Mouse (Mus musculus) hindbrain, embryonic 15.5 days (tissue): ENCODE measurements at regions not wholly inside any gene's neighbourhood (a gene's known extent, or its start where the extent isn't known, plus 50 kb on each side); places are given as distances from the start of the nearest gene placed in this dataset.

Experiments
- ATAC-seq: fragments of 200-750 bp; cut with Nextera tagmentation; 2 replicates; pipeline ENCODE4 v1.8.0; 2017; ENCODE audit warnings: low read depth, moderate number of reproducible peaks, moderate TSS enrichment; ENCODE audit not compliant: low FRiP score
- H3K27ac ChIP-seq: fragments of 300-500 bp; sonication (generic); replicated peaks from 2 replicates; pipeline ENCODE4 v1.5.1; 2015; ENCODE audit warnings: mild to moderate bottlenecking, inconsistent platforms
- H3K27me3 ChIP-seq: fragments of 300-500 bp; sonication (generic); 2 replicates; pipeline ENCODE4 v1.6.1; 2015; ENCODE audit warnings: control low read depth, inconsistent platforms
- H3K36me3 ChIP-seq: fragments of 300-500 bp; sonication (generic); 2 replicates; pipeline ENCODE4 v1.6.1; 2015; ENCODE audit warnings: control low read depth, inconsistent platforms
- H3K4me1 ChIP-seq: fragments of 300-500 bp; sonication (generic); replicated peaks from 2 replicates; pipeline ENCODE4 v1.6.1; 2015; ENCODE audit warnings: control low read depth, inconsistent platforms
- H3K4me2 ChIP-seq: fragments of 300-500 bp; sonication (generic); 2 replicates; pipeline ENCODE4 v1.6.1; 2015; ENCODE audit warnings: moderate library complexity, mild to moderate bottlenecking, inconsistent platforms
- H3K4me3 ChIP-seq: fragments of 300-500 bp; sonication (generic); 2 replicates; pipeline ENCODE4 v1.5.1; 2015; ENCODE audit warnings: mild to moderate bottlenecking, inconsistent platforms
- H3K9ac ChIP-seq: fragments of 300-500 bp; sonication (generic); 2 replicates; pipeline ENCODE4 v1.6.1; 2015; ENCODE audit warnings: inconsistent platforms
- H3K9me3 ChIP-seq: fragments of 300-500 bp; sonication (generic); 2 replicates; pipeline ENCODE4 v1.6.1; 2016; ENCODE audit warnings: control low read depth, inconsistent platforms
- WGBS: fragments of 180-500 bp; shearing (Covaris S2); methylation state at CpG from one replicate; pipeline ENCODE4 v1.1.7; 2015; 5-methylcytosine and 5-hydroxymethylcytosine counted together

GRCm38 (mm10) chr3:131014092-131014716, 96.1 kb upstream of the Lef1 start:
- Histone ChIP-seq H3K4me3 (no peak overlapping the region), H3K9ac (no peak overlapping the region), H3K4me1 (peaks cover 6% of the 10 kb centered on the region), H3K36me3 (no peaks in the 10 kb centered on the region), H3K27ac (no peak overlapping the region), H3K4me2 (no peak overlapping the region), H3K27me3 (no peaks in the 10 kb centered on the region), H3K9me3 (no peaks in the 10 kb centered on the region)
- WGBS: 65% methylated on average over 12 of the region's 12 CpGs
- no peak for ATAC-seq

GRCm38 (mm10) chr3:131000701-131001100, 109.6 kb upstream of the Lef1 start:
- no peaks in the 10 kb centered on the region for H3K4me1 ChIP-seq
- H3K36me3 ChIP-seq: no peaks in the 10 kb centered on the region
- H3K9ac ChIP-seq: no peak overlapping the region
- WGBS: 78% methylated on average over 13 of the region's 13 CpGs
- no peak overlapping the region for H3K27ac ChIP-seq
- no peaks in the 10 kb centered on the region for H3K9me3 ChIP-seq
- H3K27me3 ChIP-seq: no peaks in the 10 kb centered on the region
- no peak for ATAC-seq
- H3K4me2 ChIP-seq: no peak overlapping the region
- H3K4me3 ChIP-seq: no peak overlapping the region

- no peak overlapping the region for H3K9ac ChIP-seq
- H3K9me3 ChIP-seq: no peaks in the 10 kb centered on the region
- no peak overlapping the region for H3K4me3 ChIP-seq
- ATAC-seq: no peak
- 82% methylated on average over 3 of the region's 3 CpGs for WGBS
- H3K4me1 ChIP-seq: no peaks in the 10 kb centered on the region
- H3K27ac ChIP-seq: no peak overlapping the region
- no peaks in the 10 kb centered on the region for H3K27me3 ChIP-seq
- no peaks in the 10 kb centered on the region for H3K36me3 ChIP-seq
- no peak overlapping the region for H3K4me2 ChIP-seq
Observed at GRCm38 (mm10) chr3:131000252-131000651, 110.0 kb upstream of the Lef1 start.

DNA sequence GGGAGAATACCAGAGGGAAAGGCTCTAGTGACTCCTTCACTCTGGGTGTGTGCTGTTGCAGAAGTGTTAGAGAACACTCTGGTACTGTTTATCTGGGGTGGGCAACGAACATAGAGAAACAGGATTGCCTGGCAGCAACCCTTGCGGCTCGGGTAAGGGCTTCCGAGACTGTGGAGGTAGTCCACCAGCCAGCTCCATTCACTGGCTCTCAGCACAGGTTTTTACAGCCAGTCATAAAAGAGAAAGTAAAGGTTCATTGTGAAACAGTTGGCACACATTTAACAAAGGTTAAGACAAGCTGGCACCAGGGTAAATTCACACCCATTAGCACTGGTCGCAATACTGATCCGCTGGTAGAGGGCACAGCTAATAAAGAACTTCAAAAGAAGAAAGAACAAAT, 110.5 kb upstream of the Lef1 start:
- H3K4me3 ChIP-seq: no peak overlapping the region
- H3K36me3 ChIP-seq: no peaks in the 10 kb centered on the region
- no peaks in the 10 kb centered on the region for H3K9me3 ChIP-seq
- H3K27ac ChIP-seq: no peak overlapping the region
- H3K9ac ChIP-seq: no peak overlapping the region
- H3K4me1 ChIP-seq: no peaks in the 10 kb centered on the region
- no peak overlapping the region for H3K4me2 ChIP-seq
- no peak for ATAC-seq
- no peaks in the 10 kb centered on the region for H3K27me3 ChIP-seq
- WGBS: 83% methylated on average over 6 of the region's 6 CpGs

- Histone ChIP-seq H3K4me3 (no peak overlapping the region), H3K9me3 (no peaks in the 10 kb centered on the region), H3K4me1 (no peaks in the 10 kb centered on the region), H3K9ac (no peak overlapping the region), H3K36me3 (no peaks in the 10 kb centered on the region), H3K27me3 (no peaks in the 10 kb centered on the region), H3K4me2 (no peak overlapping the region), H3K27ac (no peak overlapping the region)
- 79% methylated on average over 10 of the region's 10 CpGs for WGBS
- ATAC-seq: no peak
Observed at GRCm38 (mm10) chr3:130998433-130998832, 111.8 kb upstream of the Lef1 start.

GRCm38 (mm10) chr3:130996786-130997185, 113.5 kb upstream of the Lef1 start:
- Histone ChIP-seq H3K27me3 (no peaks in the 10 kb centered on the region), H3K36me3 (no peaks in the 10 kb centered on the region), H3K4me2 (no peak overlapping the region), H3K9ac (no peak overlapping the region), H3K4me1 (no peaks in the 10 kb centered on the region), H3K27ac (no peak overlapping the region), H3K4me3 (no peak overlapping the region), H3K9me3 (no peaks in the 10 kb centered on the region)
- WGBS: 42% methylated on average over 11 of the region's 11 CpGs
- no peak for ATAC-seq

DNA sequence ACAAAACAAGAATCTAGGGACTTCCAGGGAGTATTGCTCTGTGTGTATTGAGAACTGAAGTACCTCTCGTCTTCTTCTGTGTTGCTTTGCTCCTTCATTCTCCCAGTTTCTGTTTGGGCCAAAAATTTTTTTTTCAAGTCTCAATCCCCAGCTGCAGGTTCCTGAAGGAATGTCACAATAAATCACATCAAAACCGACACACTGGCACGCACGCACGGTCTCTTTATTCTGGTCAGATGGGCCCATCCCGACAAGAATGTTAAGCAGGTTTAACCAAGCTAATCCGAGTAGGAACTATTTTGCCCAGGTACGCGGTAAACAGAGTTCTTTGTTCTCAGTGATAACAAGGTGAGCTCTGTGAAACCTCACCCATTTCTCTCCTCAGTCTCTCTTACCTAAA, 118.3 kb upstream of the Lef1 start:
- Histone ChIP-seq H3K4me1 (no peaks in the 10 kb centered on the region), H3K4me3 (no peak overlapping the region), H3K9me3 (no peaks in the 10 kb centered on the region), H3K27me3 (no peaks in the 10 kb centered on the region), H3K4me2 (no peak overlapping the region), H3K36me3 (no peaks in the 10 kb centered on the region), H3K9ac (no peak overlapping the region), H3K27ac (no peak overlapping the region)
- WGBS: 62% methylated on average over 9 of the region's 9 CpGs
- ATAC-seq: no peak

DNA sequence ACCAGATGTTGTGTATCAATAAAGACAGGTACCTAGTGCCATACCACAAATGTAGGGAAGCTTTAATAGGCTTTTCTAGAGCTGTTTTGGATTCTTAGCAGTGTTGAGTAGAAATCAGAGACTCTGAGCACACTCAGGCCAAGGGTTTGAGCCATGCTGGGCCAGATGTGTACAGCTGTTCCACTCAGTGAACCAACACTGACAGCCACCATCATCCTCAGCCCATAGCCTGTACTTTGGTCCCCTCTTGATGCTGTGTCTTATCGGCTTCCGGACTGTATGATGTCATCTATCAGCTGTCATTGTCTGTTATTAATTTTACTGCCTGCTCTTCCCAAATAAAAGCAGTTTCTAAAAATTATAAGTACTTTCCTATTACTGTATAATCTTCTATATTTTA, 123.6 kb upstream of the Lef1 start:
- 89% methylated on average over 2 of the region's 2 CpGs for WGBS

DNA sequence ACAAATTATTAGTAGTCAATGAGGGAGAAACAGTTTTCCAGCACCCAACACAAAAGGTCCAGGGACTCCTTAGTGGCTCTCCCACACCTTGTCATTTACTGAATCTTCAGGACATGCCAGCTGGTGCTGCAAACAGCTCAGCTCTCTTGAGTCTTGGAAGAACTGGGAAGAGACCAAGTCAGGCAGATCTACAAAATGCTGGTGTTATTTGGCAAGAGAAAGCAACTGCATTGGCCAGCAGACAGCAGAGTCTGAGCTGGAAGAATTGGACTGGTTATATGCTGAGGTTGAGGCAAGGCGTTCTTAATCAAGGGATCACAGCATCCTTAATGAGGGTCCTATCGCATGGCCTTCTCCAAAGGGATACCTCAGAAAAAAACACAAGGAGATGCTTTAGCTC, 124.2 kb upstream of the Lef1 start:
- no peak overlapping the region for H3K27ac ChIP-seq
- no peaks in the 10 kb centered on the region for H3K36me3 ChIP-seq
- no peak overlapping the region for H3K9ac ChIP-seq
- H3K4me1 ChIP-seq: no peaks in the 10 kb centered on the region
- H3K4me2 ChIP-seq: no peak overlapping the region
- H3K9me3 ChIP-seq: no peaks in the 10 kb centered on the region
- no peaks in the 10 kb centered on the region for H3K27me3 ChIP-seq
- no peak overlapping the region for H3K4me3 ChIP-seq
- ATAC-seq: no peak
- WGBS: 94% methylated on average over 2 of the region's 2 CpGs

More for the DNA sequence above, 123.6 kb upstream of the Lef1 start:
- no peaks in the 10 kb centered on the region for H3K9me3 ChIP-seq
- H3K27ac ChIP-seq: no peak overlapping the region
- H3K4me1 ChIP-seq: no peaks in the 10 kb centered on the region
- no peaks in the 10 kb centered on the region for H3K36me3 ChIP-seq
- no peak for ATAC-seq
- H3K4me3 ChIP-seq: no peak overlapping the region
- no peak overlapping the region for H3K9ac ChIP-seq
- no peak overlapping the region for H3K4me2 ChIP-seq
- no peaks in the 10 kb centered on the region for H3K27me3 ChIP-seq

DNA sequence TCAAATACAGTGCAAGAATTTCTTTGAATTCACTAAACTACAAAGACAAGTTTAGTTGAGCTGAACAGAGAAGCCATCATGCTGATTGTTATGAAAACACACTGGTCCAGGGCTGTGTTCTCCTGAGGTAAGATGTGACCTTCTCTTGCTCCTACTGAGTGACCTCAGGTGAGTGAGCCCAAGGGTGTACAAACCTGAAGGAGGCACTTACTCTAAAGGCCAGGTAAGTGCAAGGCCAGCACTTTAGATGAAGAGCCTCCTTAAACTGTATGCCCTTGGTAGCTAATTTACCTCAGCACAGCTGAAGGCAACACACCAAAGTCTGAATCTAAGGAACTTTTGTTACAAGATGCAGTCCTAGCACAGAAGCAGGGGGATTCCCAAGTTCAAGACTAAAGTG, 128.7 kb upstream of the Lef1 start:
- Histone ChIP-seq H3K4me1 (no peaks in the 10 kb centered on the region), H3K27me3 (no peaks in the 10 kb centered on the region), H3K4me3 (no peak overlapping the region), H3K4me2 (no peak overlapping the region), H3K36me3 (no peaks in the 10 kb centered on the region), H3K9me3 (no peaks in the 10 kb centered on the region), H3K27ac (no peak overlapping the region), H3K9ac (no peak overlapping the region)
- ATAC-seq: no peak

DNA sequence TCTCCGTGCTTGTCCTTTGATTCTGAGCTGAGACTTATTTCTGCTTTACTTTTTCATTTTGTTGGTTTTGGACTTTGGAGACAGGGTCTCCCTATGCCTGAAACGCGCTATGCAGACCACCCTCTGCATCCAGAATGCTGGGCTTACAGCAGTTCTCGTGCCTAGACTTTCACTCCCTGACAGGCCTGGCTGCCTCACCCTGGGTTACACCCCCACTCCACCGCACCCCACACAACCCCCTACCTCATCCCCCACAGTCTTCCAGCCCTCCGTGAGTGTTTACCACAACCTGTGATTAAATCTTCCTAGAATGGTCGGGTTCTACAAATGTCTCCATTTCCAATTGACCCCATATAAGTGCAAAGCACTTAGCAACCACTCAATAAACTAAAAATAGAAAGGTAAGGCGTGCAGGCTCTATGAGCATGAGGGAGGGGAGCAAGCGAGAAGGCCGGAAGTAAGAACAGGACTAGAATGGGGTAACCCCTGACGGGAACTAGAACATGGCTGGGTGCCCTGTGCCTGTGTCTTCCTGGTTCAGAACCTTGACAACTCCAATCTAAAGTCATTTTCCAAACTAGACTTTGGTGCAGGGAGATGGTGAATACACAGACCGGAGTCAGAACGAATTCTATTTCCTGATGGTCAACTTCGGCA, 131.2 kb upstream of the Lef1 start:
- Histone ChIP-seq H3K9me3 (no peaks in the 10 kb centered on the region), H3K4me3 (no peak overlapping the region), H3K27me3 (no peaks in the 10 kb centered on the region), H3K4me1 (no peaks in the 10 kb centered on the region), H3K36me3 (no peaks in the 10 kb centered on the region), H3K9ac (no peak overlapping the region), H3K27ac (no peak overlapping the region), H3K4me2 (no peak overlapping the region)
- WGBS: 81% methylated on average over 14 of the region's 14 CpGs
- no peak for ATAC-seq

DNA sequence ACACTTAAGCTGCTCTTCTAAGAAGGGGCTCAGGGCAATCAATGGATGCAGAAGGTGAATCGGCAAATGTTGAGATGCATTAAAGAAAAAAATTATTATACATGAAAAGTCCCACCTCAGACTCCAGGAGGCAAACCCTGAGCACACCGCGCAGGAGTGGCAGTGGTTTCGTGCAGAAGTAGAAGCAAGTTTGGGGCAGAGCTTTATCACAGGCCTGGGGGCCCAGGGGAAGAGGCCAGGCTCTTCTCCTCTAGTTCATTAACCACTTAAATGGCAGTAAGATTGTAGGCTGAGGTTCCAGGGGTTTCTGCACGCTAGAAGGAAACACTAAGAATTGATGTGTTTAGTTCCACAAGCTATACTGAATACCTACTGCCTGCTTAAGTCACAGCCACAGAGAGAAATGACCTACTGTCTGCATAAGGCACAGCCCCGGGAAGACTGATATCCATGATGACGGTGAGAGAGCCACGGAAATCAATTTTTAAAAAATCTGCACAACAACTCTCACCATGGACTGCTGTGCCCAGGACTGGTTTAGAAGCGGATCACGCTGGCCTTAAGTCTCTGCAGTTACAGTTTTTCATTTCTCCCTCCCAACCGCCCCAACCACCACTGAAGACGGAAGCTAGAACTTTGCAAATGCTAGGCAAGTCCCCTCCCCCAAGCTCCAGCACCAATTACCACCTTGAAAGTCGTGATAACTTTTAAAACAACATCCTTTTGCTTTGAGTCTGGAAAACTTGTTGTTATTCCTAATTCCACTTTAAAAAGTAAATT, 132.2 kb upstream of the Lef1 start:
- WGBS: 65% methylated on average over 13 of the region's 13 CpGs
- no peak for ATAC-seq
- Histone ChIP-seq H3K4me1 (no peaks in the 10 kb centered on the region), H3K27ac (no peak overlapping the region), H3K4me2 (no peak overlapping the region), H3K27me3 (no peaks in the 10 kb centered on the region), H3K9me3 (no peaks in the 10 kb centered on the region), H3K9ac (no peak overlapping the region), H3K36me3 (no peaks in the 10 kb centered on the region), H3K4me3 (no peak overlapping the region)
